Mouse (Mus musculus) liver, embryonic 14.5 days (tissue): ENCODE measurements around the gene Tecr. TPM values are rescaled to one million over a fixed set of nuclear protein-coding genes. Genes with fewer than 3 reads are reported as not detected.

Experiments used
- ATAC-seq: fragments of 200-750 bp; cut with Nextera tagmentation; 2 replicates; pipeline ENCODE4 v1.8.0; 2017; ENCODE audit warnings: moderate number of reproducible peaks, mild to moderate bottlenecking, moderate library complexity; ENCODE audit not compliant: insufficient read depth
- DNase-seq, 3 experiments: peaks; one replicate each; pipeline ENCODE4 v3.0.0-alpha.2; 2012 to 2013; ENCODE audit warnings: low read depth in 3 of 3, low spot score in 3 of 3
- H3K27ac ChIP-seq: fragments of 300-500 bp; sonication (generic); 2 replicates; pipeline ENCODE4 v1.5.1; 2014; ENCODE audit warnings: moderate library complexity, mild to moderate bottlenecking, control low read depth, inconsistent platforms
- H3K27me3 ChIP-seq: fragments of 300-500 bp; sonication (generic); 2 replicates; pipeline ENCODE4 v1.6.1; 2014; ENCODE audit warnings: mild to moderate bottlenecking, low read length, moderate library complexity; ENCODE audit not compliant: control insufficient read depth, insufficient read depth
- H3K36me3 ChIP-seq: fragments of 300-500 bp; sonication (generic); replicated peaks from 2 replicates; pipeline ENCODE4 v1.6.1; 2014; ENCODE audit warnings: low read depth; ENCODE audit not compliant: control insufficient read depth, insufficient read depth
- H3K4me1 ChIP-seq, 2 experiments: fragments of 200-500 bp in 1 of 2; fragments of 300-500 bp in 1 of 2; sonication (generic) in 1 of 2; replicated peaks; 2 replicates each; pipeline ENCODE4 v1.6.1; 2012 to 2014; ENCODE audit warnings: antibody characterized with exemption in 1 of 2, inconsistent platforms in 1 of 2, low read length in 1 of 2; ENCODE audit not compliant: control insufficient read depth in 2 of 2, insufficient read depth in 2 of 2
- H3K4me2 ChIP-seq: fragments of 300-500 bp; sonication (generic); 2 replicates; pipeline ENCODE4 v1.6.1; 2014; ENCODE audit warnings: low read depth, mild to moderate bottlenecking, control low read depth, moderate library complexity
- H3K4me3 ChIP-seq, 2 experiments: fragments of 200-500 bp in 1 of 2; fragments of 300-500 bp in 1 of 2; sonication (generic) in 1 of 2; 2 replicates each; pipeline ENCODE4 v1.5.1; 2012 to 2014; ENCODE audit warnings: low read depth in 2 of 2, low read length in 2 of 2, mild to moderate bottlenecking in 2 of 2, control low read depth in 1 of 2, inconsistent platforms in 1 of 2, moderate library complexity in 1 of 2; ENCODE audit not compliant: insufficient read depth in 1 of 2
- H3K9ac ChIP-seq: fragments of 300-500 bp; sonication (generic); replicated peaks from 2 replicates; pipeline ENCODE4 v1.6.1; 2014; ENCODE audit warnings: mild to moderate bottlenecking, control low read depth, moderate library complexity
- H3K9me3 ChIP-seq: fragments of 300-500 bp; sonication (generic); 2 replicates; pipeline ENCODE4 v1.6.1; 2016; ENCODE audit warnings: low read length, mixed read lengths; ENCODE audit not compliant: control insufficient read depth
- CTCF ChIP-seq: IDR thresholded peaks from 2 replicates; pipeline ENCODE4 v1.5.1; 2016; ENCODE audit warnings: antibody characterized with exemption, low read depth, control low read depth
- EP300 ChIP-seq: IDR thresholded peaks from 2 replicates; pipeline ENCODE4 v1.6.1; 2016; ENCODE audit warnings: antibody characterized with exemption, low read depth
- WGBS: fragments of 180-500 bp; shearing (Covaris S2); extraction: QIAGEN DNeasy Blood & Tissue Kit; methylation state at CpG from one replicate; pipeline ENCODE4 v1.1.7; 2014; ENCODE audit not compliant: insufficient replicate concordance; 5-methylcytosine and 5-hydroxymethylcytosine counted together
- polyA plus RNA-seq, 2 experiments: library from polyadenylated mRNA; depleted of rRNA in 1 of 2; stranded (reverse) in 1 of 2; unstranded in 1 of 2; fragments of >200 nt; fragmentation: Nextera tagmentation in 1 of 2; extraction: Ambion mirVana in 1 of 2; gene quantifications; 2 replicates each; pipeline versions ENCODE4 v1.2.1 to v1.2.3; 2012 to 2014

Tecr gene
- polyA plus RNA-seq, 2 experiments = 176 to 294 TPM

- H3K4me2 ChIP-seq = no peak overlapping the region
- ATAC-seq = no peak
- no peaks in the 10 kb centered on the region for H3K9me3 ChIP-seq
- no peaks in the 10 kb centered on the region for H3K27me3 ChIP-seq
- H3K27ac ChIP-seq = no peak overlapping the region
- peaks cover 3% of the 10 kb centered on the region for H3K36me3 ChIP-seq
- H3K4me3 ChIP-seq = no peak overlapping the region
- 77% methylated on average over 17 of the region's 17 CpGs for WGBS
- H3K4me1 ChIP-seq = no peaks in the 10 kb centered on the region; a peak in 1 of 4 replicates
- DNase-seq = no peak
- TF ChIP-seq CTCF = no peak
- TF ChIP-seq EP300 = no peak
- H3K9ac ChIP-seq = no peak overlapping the region
These were observed 29.4 kb downstream of the Tecr start for GRCm38 (mm10) chr8:83578131-83579055.

GRCm38 (mm10) chr8:83577384-83577791 lies 30.4 kb downstream of the Tecr start:
- no peak overlapping the region for H3K9ac ChIP-seq
- ATAC-seq (no peak), DNase-seq (no peak)
- H3K36me3 ChIP-seq = peaks cover 9% of the 10 kb centered on the region
- H3K4me3 ChIP-seq = no peak overlapping the region
- H3K4me1 ChIP-seq = no peaks in the 10 kb centered on the region; a peak in 1 of 4 replicates
- TF ChIP-seq EP300 = no peak
- no peak for TF ChIP-seq CTCF
- H3K27me3 ChIP-seq = no peaks in the 10 kb centered on the region
- WGBS = 72% methylated on average over 9 of the region's 9 CpGs
- no peaks in the 10 kb centered on the region for H3K9me3 ChIP-seq
- H3K27ac ChIP-seq = no peak overlapping the region
- no peak overlapping the region for H3K4me2 ChIP-seq

- no peak for TF ChIP-seq CTCF
- TF ChIP-seq EP300 = no peak
These were observed 30.9 kb downstream of the Tecr start for GRCm38 (mm10) chr8:83576921-83577320.

GRCm38 (mm10) chr8:83576516-83576895 lies 31.3 kb downstream of the Tecr start:
- H3K27ac ChIP-seq = no peak overlapping the region
- ATAC-seq (no peak), DNase-seq (no peak)
- no peaks in the 10 kb centered on the region for H3K27me3 ChIP-seq
- H3K4me3 ChIP-seq = no peak overlapping the region
- TF ChIP-seq CTCF (no peak), EP300 (no peak)
- no peaks in the 10 kb centered on the region; a peak in 1 of 4 replicates for H3K4me1 ChIP-seq
- peaks cover 17% of the 10 kb centered on the region for H3K36me3 ChIP-seq
- no peak overlapping the region for H3K9ac ChIP-seq
- WGBS = 61% methylated on average over 2 of the region's 4 CpGs
- H3K4me2 ChIP-seq = no peak overlapping the region
- H3K9me3 ChIP-seq = no peaks in the 10 kb centered on the region

More at GRCm38 (mm10) chr8:83576921-83577320, 30.9 kb downstream of the Tecr start:
- Histone ChIP-seq H3K9ac (no peak overlapping the region), H3K9me3 (no peaks in the 10 kb centered on the region), H3K36me3 (peaks cover 13% of the 10 kb centered on the region), H3K4me3 (no peak overlapping the region), H3K4me1 (no peaks in the 10 kb centered on the region; a peak in 1 of 4 replicates), H3K27me3 (no peaks in the 10 kb centered on the region), H3K27ac (no peak overlapping the region), H3K4me2 (no peak overlapping the region)
- no peak for DNase-seq
- no peak for ATAC-seq
- 75% methylated on average over 4 of the region's 4 CpGs for WGBS
